Mouse (Mus musculus): ENCODE measurements around the gene Bricd5.

The Bricd5 gene

DNA sequence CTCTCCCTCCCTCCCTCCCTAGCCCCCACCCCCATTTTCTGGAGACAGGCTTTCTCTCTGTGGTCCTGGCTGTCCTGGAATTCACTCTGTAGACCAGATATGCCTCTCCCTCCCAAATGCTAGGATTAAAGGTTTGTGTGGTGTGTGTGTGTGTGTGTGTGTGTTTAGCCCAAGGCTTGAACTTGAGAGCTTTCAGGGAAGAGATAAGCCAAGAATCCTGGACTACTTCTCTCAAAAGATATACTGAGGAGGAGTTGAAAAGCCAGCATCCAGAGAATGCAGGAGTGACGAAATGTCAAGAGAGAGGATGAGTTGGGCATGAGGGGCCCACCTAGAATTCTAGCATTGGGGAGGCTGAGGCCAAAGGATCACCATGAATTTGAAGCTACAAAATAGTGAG lies 10.8 kb upstream of the Bricd5 start:
- DNase-seq (ENCODE audit: low spot score in 2 of 2) = no peak

- DNase-seq (ENCODE audit: low spot score in 2 of 2) = no peak
Measured at GRCm38 (mm10) chr17:24463374-24464133, 10.1 kb upstream of the Bricd5 start.

GRCm38 (mm10) chr17:24468636-24469246 lies 4.9 kb upstream of the Bricd5 start:
- no peak for DNase-seq (ENCODE audit: low spot score in 2 of 2)

DNA sequence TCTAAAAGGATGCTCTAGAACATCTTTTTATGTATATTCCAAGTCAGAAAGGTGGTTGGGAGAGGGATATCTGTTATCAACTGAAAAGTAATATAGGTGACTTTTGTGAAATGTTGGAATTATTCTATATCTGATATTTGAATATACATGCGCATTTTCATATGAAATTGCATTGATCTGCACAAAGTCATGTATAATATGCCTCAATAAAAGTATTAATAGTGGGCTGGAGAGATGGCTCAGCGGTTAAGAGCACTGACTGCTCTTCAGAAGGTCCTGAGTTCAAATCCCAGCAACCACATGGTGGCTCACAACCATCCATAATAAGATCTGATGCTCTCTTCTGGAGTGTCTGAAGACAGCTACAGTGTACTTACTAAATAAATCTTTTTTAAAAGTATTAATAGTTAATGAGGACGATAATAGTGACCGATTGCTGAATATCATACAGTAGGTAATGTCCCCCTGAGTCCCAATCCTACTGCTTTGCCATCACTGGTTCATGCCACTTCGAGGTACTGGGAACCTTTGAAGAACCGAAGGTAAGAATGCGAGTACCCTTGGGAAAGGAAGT lies 4.3 kb upstream of the Bricd5 start:
- DNase-seq (ENCODE audit: low spot score in 2 of 2) = no peak

DNA sequence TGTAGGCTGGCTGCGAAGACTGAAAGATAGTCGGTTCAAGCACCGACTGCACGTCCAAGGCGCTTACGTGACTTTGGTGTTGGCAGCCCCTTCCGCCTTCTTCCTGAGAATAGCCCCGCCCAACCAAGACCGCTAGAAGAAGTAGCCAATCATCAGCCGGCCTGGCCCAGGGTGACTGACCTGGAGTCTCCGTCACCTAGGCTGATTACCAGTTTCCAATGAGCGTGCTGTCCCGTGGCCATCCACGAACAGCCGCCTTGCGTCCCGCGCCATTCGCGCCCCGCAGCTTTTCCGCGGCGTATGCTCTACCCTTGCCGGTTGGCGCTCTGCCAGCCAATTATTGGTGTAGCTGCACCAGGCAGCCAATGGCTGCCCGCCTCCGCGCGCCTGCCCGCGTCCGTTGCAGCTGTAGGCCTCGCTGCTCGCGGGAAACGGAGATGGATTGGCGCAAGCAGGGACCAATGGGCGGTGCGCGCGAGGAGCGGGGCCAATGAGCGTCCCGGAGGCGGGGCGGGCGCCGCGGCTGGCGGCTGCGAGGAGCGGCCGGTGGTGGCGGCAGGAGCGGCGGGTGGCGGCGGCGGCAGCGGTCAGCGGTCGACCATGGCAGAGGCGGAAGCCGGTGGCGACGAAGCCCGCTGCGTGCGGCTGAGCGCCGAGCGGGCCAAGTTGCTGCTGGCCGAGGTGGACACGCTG lies 3.6 kb upstream of the Bricd5 start, which contains the start of the genes E4f1 and Pgp:
E4f1 (minus strand) TSS at position 404 of the 693 bp plus-strand sequence.
Pgp (plus strand) TSS at position 483 of the 693 bp plus-strand sequence.
- DNase-seq (ENCODE audit: low spot score in 2 of 2) = peak; percentile 98 to 99

DNA sequence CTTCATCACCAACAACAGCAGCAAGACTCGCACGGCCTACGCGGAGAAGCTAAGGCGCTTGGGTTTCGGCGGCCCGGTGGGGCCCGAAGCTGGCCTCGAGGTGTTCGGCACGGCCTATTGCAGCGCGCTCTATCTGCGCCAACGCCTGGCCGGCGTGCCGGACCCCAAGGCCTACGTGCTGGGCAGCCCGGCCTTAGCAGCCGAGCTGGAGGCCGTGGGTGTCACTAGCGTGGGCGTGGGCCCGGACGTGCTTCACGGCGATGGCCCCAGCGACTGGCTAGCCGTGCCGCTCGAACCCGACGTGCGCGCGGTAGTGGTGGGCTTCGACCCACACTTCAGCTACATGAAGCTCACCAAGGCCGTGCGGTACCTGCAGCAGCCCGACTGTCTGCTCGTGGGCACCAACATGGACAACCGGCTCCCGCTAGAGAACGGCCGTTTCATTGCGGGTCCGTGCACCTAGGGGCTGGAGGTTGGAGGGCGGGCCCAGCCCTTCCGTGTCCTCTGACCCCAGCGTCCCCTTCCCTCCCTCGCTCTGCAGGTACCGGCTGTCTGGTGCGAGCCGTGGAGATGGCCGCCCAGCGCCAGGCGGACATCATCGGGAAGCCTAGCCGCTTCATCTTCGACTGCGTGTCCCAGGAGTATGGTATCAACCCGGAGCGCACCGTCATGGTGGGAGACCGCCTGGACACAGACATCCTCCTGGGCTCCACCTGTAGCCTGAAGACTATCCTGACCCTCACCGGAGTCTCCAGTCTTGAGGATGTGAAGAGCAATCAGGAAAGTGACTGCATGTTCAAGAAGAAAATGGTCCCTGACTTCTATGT lies 2.8 kb upstream of the Bricd5 start:
- peak; percentile 46 to 49 for DNase-seq (ENCODE audit: low spot score in 2 of 2)

DNA sequence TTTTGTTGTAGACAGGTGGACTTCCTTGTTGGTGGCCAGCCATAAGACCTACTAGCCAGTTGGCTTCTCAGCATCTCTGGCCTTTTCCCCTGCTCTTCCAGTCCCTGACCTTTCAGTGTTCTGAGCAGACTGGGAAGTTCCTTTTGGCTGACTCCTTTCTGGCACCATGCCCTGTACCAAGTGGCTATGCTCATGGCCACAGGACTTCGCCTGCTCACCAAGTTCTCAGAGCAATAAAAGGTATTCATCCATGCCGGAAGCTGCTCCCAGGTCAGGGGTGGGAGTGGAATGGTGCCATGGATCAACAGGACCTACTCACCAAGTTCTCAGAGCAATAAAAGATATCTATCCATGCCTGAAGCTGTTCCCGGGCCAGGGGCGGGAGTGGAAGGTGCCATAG lies 1.2 kb upstream of the Bricd5 start:
- peak in 1 of 2 experiments; percentile 34 for DNase-seq (ENCODE audit: low spot score in 2 of 2)

- DNase-seq (ENCODE audit: low spot score in 2 of 2) = peak; percentile 34 to 64
Measured at GRCm38 (mm10) chr17:24474557-24474956, 873 bp downstream of the Bricd5 start.

- no peak for DNase-seq (ENCODE audit: low spot score in 2 of 2)
Measured at GRCm38 (mm10) chr17:24475586-24475985, 1.9 kb downstream of the Bricd5 start.

GRCm38 (mm10) chr17:24476022-24476776 lies 2.5 kb downstream of the Bricd5 start:
- no peak for DNase-seq (ENCODE audit: low spot score in 2 of 2)

GRCm38 (mm10) chr17:24477053-24477984 lies 3.6 kb downstream of the Bricd5 start:
- DNase-seq (ENCODE audit: low spot score in 2 of 2) = no peak

DNA sequence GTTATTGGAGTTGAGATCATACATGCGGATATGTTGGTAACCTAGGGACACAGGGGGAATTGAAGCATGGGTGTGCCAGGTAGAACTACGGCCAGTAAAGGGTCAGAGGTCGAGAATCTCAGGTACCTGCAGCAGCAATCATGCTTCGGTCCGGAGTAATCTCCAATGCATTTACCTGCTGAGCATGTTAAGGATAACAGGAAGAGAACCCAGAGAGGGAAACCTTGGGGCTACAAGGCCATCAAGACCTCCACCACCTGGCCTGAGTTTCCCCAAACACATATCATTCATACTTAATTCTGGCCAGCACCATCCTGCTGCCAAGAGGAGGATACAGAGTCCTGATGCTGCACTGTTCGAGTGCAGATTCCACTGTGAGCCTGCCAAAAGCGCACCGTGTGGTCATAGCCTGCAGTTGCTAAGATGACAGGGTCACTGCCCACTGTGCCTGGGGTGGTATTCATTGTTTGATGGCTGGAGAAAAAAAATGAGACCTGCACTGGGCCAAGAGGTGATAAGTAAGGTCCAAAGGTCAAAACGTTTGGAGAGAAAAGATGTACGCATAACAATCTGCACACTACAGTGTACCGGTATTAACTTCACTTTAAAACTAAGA lies 4.4 kb downstream of the Bricd5 start:
- DNase-seq (ENCODE audit: low spot score in 2 of 2) = no peak

GRCm38 (mm10) chr17:24478663-24479380 lies 5.1 kb downstream of the Bricd5 start, which contains the start of gene Mlst8:
Gene Mlst8 (minus strand): TSS chr17:24479078.
- peak; percentile 94 to 96 for DNase-seq (ENCODE audit: low spot score in 2 of 2)

DNA sequence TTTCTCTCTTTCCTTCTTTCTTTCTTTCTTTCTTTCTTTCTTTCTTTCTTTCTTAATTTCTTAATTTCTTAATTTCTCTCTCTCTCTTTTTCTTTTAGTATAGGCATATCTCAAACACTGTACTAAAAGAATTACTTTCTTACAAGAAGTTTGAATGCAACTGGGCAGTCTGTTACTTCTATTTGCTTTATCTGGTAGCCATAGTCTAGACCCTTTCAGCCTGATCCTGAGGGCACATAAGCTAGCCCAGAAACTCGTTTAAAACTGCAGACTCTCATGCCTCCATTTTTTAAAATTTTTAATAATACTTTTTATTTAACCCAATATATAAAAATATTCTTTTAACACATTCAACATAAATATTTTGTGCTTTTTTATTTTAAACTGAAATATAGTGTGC lies 5.7 kb downstream of the Bricd5 start:
- no peak for DNase-seq (ENCODE audit: low spot score in 2 of 2)

- no peak for DNase-seq (ENCODE audit: low spot score in 2 of 2)
Measured at GRCm38 (mm10) chr17:24480201-24480826, 6.6 kb downstream of the Bricd5 start.

- DNase-seq (ENCODE audit: low spot score in 2 of 2) = no peak
Measured at GRCm38 (mm10) chr17:24481027-24481815, 7.5 kb downstream of the Bricd5 start.

- no peak for DNase-seq (ENCODE audit: low spot score in 2 of 2)
Measured at GRCm38 (mm10) chr17:24483495-24483894, 9.8 kb downstream of the Bricd5 start.
